Mouse (Mus musculus) adrenal gland, postnatal 4 days (tissue): ENCODE data around the gene Tha1. TPM values are rescaled to one million over a fixed set of nuclear protein-coding genes. Genes with fewer than 3 reads are reported as not detected.

Source experiments
- DNase-seq, 2 experiments: peaks; one replicate each; pipeline ENCODE4 v3.0.0; 2021 to 2022; ENCODE audit warnings: low spot score in 2 of 2, mixed read lengths in 2 of 2
- total RNA-seq, 2 experiments: library from RNA; stranded (reverse); gene quantifications; 2 replicates each; pipeline ENCODE4 v1.2.3; 2021

Gene Tha1
- total RNA-seq, 2 experiments from 2014 or later, result 15.1 to 15.6 TPM

DNA sequence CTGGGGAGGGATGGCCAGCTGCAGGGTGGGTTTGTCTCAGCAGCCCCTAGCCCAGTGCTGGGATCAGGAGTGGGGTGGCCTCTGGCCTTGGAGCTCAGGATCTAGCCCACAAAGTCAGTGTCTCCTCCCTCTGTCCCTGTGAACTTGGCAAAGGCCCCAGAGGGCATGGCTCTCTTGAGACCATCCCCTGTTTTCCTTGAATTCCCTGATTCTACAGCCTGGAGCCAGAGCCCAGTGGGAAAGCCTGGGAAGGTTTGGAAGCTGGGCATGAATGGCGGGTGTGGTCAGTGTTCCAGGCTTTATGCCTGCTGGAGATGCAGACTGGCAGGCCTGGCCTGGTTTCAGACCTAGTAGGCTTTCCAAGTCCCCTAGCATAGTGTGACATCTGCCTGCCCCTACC, 8.9 kb upstream of the Tha1 start:
- no peak for DNase-seq

DNA sequence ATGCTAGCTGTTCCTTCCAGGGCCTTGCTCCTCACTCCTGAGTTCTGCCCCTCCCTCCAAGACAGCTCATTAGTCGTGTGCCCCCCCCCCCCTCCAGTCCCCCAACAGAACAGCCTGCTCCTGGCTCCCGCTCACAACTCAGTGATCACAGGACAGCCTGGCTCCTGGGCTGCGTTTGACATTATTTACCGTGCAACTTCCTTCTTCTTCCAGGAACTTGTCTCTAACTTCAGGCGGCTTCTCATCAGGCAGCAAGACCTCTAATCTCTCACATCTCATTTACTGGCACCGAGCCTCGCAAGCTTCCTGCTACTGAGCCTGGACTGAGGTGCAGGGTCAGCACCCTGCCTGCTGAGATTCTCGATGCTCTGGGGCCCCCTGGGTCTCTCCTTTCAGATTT, 8.5 kb upstream of the Tha1 start:
- DNase-seq, result no peak

DNA sequence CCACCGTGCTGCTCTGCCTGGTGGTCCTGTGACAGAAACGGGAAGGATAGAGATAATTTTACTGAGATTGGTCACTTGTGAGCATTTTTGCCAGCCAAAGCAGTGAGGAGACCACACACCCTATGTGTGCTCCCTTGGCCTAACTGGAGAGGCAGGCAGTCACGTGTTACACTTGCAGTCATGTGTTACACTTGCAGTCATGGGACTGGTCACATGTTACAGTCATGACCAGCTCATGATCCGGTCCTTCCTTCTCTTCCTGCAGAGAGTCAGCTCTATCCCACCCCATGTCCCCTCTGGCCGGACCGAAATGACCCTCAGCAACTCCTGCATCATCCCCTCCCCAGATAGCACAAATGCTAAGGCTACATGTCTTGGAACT, 7.7 kb upstream of the Tha1 start:
- DNase-seq, result no peak

DNA sequence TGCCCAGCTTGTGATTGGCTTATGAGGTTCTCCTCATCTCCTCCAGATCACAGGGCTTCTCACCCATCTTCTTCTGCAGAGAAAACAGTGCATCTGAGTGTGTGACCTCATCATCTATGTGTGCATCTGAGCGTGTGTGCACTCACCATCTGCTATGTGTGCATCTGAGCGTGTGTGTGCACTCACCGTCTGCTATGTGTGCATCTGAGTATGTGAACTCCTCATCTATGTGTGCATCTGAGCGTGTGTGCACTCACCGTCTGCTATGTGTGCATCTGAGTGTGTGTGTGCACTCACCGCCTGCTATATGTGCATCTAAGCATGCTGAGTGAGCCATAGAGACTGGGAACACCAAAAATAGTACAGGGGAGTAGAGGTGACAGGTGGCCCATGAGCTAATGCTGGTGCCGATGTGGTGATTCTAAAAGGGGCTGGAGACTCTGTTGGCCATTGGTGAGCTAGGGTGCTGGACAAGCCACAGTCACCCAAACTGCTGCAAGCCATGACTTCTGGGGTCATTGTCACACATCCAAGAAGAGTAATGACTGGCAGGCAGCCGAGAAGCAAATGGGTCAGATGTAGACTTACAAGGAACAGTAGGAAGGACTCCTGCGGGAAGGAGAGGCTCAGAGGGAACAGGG, 7.2 kb upstream of the Tha1 start:
- DNase-seq, result no peak

DNA sequence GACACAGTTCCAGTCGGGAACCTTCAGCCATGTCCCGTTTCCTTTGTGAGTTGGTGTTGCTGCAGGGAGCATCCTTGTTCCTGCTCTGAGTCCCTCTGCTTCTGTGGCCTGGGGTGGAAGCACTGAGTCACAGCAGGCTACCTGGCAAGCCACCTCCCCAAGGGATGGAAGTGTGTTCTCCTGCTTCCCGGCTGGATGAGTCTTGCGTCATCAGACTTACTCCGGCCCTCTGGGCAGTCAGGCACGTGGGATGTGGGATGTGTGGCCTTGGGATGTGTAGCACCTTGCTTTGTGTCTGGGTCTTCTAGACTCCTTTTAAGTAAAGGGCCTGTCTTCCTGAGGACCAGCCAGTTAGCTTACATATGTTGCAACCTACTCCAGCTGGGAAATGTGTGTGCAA, 6.4 kb upstream of the Tha1 start:
- DNase-seq, result no peak

DNA sequence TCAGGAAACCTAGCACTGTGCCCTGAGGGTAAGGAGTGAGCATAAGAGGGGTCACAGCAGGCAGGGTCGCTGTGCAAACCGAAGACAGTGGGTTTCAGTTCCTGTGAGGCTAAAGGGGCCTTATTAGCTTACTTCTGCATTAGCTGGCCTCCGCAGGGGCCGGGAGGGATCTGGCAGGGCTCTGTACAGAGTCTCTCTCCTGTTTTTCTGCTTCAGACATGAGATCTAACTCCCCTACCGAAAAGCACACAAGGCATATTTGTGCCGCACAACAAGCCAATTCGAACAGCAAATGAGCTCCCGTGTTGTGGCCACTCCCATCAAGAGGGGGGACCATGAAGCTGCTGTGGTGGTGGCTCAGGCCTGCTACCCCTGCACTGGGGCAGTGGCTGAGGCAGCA, 5.6 kb upstream of the Tha1 start:
- DNase-seq, result no peak

DNA sequence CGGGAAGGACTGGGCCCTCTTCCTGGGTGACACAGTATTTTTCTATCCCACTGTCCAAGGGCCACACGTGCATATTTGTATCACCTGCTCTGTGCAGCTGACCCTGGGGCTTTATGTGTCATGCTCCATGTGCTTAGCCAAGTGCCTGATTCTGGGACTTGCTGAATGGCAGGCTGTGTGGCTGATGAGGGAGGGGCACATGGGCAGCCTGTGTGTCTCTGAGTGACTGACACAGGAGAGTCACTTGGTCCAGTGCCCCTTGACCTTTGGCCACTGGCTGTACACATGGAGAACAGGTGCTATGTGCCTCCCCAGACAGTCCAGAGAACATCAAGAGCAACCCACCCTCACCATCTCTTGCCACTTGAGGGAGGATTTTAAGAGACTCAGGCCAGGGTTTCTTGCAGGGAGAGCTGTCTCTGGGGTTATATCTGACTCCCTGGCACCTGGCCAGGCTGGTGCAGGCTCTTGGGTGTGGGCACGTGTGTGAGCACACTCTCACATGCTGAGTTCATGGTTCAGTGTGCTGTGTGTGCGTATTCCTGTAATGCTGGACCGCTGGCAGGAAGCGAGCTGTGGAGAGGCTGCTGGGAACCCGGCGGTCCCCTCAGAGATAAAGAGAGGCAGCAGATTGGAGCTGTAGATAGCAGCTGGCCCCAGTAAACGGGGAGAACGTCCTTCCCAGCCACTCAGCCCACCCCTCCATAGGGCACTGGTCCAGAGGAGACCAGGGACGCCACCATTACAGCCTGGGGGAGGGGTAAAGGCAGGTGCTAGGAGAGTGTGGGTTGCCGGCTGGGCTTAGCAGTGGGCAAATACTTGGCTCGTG, 4.8 kb upstream of the Tha1 start:
- DNase-seq, result no peak

DNA sequence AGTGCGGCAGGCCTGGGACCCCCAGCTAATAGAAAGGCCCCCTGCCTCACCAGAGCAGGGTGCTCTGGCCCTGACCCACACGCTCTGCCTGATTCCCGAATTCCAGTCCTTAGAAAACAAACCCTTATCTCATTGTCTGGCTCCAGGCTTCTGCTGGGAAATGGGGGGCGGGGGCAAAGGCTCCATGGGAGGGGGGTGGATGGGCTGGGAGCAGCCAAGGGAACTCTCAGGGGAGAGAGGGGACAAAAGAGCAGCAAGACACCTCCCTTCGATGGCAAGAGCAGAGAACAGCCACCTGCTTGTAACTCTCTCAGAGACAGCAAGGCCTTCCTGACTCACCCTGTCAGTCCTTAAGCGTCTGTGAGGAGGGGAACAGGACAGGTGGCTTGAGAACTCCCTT, 2.4 kb upstream of the Tha1 start:
- DNase-seq, result no peak

DNA sequence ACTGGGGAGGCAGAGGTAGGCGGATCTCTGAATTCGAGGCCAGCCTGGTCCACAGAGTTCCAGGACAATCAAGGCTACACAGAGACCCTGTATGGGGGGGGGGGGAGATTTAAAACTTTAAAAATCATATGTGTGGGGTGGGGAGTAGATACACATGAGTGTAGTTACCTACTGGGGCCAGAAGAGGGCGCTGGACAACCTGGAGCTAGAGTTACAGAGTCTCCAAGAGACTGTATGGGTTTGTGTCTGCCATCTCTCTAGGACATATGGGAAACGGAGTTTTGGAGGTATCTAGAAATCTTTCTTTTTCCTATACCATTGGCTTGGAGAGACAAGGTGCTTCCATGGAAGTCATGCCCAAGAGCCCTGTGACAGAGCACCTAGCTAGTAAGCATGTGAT, 1.1 kb upstream of the Tha1 start:
- no peak for DNase-seq

DNA sequence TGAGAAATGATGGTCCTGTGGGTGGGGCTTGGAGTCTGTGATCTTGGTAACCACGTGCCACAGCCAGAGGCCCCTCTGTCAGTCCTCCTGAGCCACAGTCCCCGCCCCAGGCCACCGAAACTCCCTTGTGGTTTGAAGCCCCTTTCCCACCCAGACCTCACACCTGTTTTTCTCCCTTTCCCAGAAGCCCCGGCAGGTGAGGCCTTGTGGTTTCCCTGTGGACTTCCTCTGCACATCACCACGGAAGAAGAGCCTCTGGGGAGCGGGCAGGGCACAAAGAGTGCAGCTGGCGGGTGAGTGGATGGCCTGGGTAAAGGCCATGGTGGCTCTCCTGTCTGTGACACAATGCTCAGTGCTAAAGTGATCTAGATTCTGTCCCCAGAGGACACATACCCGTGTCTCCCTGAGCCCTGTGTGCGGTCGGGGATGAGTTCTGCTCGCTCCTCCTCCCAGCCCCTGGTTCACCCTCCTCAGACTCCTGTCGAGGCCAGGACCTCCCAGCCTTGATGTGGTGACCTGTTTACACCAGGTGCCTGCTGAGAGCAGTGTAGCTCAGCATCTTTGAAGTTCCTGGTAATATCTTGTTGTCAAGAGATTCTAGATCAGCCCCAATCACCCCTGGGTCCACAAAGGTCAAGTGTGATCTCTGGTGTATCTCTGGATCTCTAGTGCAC, 1.2 kb downstream of the Tha1 start:
- DNase-seq, result no peak

DNA sequence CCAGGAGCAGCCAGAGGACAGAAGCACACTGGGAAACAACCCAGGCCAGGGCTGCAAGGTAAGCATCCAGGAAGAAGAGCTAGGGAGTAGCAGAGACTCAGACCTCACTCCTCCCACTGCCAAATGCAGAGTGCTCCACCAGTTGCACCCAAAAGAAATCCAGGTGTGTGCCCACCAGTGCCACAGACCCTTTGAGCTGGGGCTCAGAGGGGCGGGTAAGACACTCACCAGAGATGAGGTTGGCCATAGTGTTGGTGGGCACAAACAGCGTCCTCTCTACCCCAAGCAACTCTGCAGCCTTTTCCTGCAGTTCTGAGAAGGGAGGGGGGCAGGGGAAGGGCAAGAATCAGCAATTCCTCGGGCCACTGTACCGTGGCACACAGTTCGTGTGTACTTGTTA, 1.9 kb downstream of the Tha1 start:
- no peak for DNase-seq

DNA sequence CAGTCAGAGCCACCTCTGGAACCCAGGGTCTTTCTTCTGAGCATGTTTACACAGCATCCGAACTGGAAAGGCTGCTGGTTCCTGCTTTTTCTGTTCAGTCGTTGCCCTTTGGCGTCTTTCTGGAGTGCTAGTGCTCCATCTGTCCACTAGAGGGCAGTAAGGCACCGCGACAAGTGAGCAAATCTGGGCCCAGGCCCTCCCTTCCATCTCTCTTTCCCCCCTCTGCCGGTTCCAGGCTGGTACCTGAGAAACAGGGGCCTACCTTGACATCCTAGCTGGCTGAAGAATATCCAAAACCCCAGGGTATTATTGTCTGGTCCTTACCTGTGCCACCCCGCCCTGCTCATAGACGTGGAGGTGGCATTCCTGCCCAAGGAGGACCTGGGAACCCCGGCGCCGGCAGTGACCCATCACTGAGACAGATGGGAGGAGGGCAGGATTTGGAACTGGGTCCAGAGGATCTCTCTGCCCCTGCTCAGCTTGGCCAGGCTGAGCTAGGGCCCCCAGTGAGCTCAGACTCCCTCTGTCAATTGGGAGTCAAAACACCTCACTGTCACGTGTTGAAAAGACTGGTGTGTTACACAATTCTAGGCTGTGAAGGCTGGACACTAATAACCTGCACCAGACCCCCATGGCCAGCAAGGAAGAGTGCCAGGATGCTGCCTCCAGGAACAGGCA, 2.5 kb downstream of the Tha1 start:
- DNase-seq, result peak in 1 of 2 experiments; percentile 52

DNA sequence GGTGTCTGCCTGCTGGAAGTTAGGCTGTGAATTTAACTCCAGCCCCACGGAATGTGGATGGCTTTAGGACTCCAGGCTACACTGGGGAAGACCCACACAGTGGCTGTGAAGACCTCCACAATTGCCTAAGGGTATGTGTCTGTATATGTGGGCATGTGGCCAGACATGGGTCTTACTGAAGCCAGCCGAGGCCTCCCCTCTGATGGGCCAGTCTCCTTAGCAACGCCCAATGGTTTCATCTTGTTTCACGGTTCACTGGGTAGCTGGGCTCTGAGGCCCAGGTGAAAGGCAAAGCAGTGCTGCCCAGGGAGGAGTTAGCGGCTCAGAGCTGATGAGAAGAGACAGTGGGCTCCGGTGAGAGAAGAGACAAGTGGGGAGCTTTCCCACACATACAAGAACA, 7.3 kb downstream of the Tha1 start:
- DNase-seq, result no peak

DNA sequence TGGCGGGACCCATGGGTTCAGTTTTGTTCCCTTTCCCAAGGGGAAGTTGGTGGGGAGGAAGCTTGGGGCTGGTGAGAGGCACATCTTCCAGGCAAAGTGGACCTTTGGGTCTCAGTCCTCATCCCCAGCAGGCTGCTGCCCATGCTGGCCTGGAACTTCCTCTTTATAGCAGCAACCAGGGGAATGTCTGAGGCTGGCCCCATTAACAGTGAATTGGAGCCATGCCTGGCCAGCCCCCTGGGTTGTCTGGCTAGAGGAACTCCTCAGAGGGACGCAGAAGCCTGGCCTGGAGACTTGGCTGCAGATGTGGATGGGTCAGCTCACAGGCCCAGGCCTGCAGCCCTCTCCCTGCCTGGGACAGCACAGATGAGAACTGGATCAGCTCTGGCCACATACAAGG, 8.5 kb downstream of the Tha1 start:
- no peak for DNase-seq

DNA sequence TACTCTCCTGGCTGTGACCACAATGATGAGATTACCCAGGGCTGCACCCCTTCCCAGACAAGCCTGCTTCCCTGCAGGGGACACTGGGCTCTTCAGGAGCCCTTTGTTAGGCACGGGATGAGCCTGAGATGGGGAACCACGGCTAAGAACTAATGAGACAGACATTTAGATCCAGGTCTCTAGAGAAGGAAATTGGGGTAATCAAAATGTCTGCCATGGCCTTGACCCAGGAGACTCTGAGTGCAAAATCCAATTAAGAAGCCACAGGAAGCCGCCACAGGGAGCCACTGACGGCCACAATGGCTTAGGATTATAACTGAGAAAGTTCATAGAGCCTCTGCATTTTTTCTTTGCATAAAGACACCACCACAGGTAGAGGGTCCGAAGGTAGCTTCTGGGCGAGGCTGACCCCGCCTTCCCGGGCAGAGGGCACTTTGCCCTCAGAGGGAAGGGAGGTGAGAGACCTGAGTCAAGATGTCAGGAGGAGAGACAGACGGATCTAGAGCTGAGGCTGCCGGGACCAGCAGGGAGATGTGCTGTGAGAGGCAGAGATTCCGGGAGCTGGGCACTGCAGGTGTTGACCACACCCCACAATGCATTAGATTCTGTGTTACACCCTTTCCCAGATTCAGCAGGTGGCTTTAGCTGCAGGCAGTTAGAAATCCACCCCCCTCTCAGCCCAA, 10.0 kb downstream of the Tha1 start:
- DNase-seq, result no peak

DNA sequence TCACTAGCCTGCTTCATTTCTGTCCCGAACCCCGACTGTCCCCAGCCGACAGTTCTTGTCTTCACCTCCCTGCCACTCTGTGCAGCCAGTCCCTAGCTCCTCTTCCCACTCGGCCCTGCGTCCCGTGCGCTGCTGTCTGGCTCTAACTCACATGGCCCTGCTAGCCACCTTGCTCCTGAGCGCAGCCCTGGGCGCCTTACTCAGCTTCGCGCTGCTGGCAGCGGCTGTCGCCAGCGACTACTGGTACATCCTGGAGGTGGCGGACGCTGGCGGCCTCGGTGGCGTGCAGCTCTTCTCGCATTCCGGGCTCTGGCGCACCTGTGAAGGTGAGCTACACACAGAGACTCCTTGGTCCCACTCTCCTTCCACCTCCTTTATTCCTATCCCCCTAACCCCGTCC, 12.7 kb downstream of the Tha1 start, which contains the start of gene Tmem235:
Gene Tmem235 (plus strand): TSS at position 152 of the 400 bp plus-strand sequence.
- DNase-seq, result no peak

DNA sequence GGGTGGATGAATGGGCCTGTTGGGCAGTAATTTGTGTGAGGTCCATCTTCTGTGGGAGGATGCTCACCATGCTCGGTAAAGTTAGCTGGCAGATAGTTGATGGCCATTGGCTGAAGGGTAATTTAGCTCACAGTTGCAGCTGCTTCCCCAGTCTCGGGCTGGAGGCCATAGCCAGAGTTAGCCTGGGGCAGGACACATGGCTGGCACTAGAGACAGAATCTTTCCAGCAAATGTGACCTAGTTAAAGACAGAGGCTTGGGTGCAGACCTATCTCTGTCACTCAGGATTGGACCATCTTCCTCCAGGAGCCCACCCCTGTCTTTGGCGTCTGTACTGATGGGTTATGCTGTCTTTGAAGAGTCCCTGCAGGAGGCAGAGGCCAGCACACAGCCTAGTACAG, 14.9 kb downstream of the Tha1 start:
- no peak for DNase-seq

DNA sequence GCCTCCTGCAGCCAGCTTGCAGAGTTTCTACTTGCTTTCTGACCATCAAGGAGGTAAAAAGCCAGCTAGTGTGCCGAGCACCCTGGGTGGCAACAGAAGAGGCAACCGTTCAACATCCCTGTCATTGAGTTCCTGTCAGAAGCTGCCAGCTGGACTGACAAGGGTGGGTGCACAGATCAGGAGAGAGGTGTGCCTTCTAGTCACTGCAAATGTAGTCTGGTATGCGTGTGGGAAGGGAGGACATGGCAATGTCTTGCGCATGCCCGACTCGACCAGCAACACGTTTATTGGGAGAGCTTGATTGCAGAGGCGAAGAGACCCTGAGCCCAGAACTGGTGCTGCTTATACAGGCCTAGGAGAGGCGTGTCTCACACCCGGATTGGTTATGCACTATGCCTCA, 15.8 kb downstream of the Tha1 start:
- no peak for DNase-seq

DNA sequence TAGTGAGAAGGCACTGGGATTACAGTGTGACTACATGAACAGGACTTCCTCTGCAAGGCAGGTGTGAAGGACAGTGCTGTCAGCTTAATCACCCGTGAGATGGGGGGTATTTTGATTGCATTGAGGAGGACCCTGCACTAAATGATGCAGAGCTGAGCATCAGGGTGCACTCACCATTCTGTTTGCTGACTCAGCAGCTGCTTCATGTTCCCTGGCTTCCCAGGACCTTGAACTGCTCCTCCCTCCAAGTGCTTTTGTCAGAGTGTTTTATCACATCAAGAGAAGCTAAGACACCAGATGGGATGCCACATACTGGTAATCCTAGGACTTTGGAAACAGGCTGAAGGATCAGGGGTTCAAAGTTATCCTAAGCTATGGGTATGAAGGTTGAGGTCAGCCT, 17.3 kb downstream of the Tha1 start:
- no peak for DNase-seq

DNA sequence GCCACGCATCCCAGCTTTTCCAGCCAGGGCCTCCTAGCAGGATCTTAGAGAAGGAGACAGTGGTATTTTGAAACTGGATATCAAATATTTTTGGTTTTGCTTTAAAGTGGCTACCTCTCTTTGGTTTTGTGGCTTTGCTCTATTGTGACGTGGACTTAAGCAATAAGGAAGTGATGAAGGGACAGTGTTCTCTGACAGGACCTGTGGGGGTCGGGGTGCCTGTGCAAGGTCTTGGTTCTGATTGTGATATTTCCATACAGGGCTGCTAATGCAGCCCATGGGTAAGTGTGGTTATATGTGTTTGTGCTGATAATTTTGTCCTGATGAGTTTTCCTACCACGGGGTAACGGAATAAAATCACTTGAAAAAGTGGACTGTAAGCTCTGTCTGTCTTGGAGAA, 17.9 kb downstream of the Tha1 start:
- DNase-seq, result no peak

DNA sequence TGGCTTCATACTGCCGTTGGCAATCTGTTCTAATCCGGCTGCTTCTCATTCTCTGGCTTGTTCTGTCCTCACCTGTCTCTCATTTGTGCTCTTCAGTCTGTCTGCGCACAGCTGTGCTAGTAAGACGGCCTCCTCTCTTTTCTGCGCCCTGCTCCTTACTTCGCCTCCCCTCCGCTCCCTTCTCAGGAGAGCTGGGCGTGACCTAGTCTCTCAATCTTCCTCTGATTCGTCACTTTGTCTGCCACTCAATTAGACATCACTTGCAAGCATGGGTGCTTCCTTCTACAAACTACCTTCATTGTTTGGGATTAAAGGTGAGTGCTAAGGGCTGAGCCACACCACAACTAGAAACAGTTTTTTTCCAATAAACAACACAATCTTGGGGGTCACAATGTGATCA, 19.0 kb downstream of the Tha1 start:
- DNase-seq, result no peak
